Mouse (Mus musculus) ovary, adult 10 weeks (tissue): ENCODE data around the gene Manf. TPM values are rescaled to one million over a fixed set of nuclear protein-coding genes. Genes with fewer than 3 reads are reported as not detected.

Source experiments
- polyA plus RNA-seq: library from polyadenylated mRNA; stranded (reverse); fragments of 350-450 nt; fragmentation: Illumina TruSeq; extraction: RNeasy Lipid Tissue Mini Kit (QIAGEN cat#74804); gene quantifications from one replicate; pipeline ENCODE4 v1.2.3, GENCODE M21; 2014

Gene Manf
- 217 TPM for polyA plus RNA-seq

DNA sequence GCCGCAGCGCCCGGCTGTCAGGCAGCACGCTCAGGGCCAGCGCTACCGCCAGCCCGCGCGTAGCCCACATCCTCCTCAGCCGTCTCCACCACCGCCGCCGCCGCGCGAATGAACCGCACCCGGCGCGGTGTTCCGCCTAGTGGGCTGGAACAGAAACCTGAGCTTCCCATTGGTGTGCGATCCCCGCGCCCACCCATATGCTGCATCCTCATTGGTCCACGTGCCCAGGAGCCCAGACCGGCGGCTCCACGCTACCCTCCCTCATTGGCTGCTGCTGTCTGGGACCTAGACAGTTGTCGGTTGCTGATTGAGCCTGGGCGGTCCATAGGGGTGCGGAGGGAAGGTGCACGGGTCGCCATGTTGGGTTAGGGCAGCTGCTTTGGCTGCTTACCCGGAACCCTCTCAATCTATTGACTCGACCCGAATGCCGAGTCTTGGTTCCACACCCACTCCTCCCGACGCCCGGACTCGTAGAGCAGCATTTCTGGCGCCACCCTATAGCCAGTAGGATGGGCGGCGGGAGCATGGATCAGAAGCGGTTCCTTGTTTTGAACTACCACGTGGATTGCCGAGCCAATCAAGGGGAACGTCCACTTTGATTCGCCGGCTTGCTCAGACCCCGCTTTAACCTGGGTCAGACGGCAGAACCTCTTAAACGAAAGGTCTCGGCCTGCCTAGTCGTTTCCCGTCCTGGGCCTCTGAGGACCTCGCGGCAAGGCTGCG lies at the start of gene Manf:
Gene Manf (minus strand): TSS at position 151 of the 723 bp plus-strand sequence.

DNA sequence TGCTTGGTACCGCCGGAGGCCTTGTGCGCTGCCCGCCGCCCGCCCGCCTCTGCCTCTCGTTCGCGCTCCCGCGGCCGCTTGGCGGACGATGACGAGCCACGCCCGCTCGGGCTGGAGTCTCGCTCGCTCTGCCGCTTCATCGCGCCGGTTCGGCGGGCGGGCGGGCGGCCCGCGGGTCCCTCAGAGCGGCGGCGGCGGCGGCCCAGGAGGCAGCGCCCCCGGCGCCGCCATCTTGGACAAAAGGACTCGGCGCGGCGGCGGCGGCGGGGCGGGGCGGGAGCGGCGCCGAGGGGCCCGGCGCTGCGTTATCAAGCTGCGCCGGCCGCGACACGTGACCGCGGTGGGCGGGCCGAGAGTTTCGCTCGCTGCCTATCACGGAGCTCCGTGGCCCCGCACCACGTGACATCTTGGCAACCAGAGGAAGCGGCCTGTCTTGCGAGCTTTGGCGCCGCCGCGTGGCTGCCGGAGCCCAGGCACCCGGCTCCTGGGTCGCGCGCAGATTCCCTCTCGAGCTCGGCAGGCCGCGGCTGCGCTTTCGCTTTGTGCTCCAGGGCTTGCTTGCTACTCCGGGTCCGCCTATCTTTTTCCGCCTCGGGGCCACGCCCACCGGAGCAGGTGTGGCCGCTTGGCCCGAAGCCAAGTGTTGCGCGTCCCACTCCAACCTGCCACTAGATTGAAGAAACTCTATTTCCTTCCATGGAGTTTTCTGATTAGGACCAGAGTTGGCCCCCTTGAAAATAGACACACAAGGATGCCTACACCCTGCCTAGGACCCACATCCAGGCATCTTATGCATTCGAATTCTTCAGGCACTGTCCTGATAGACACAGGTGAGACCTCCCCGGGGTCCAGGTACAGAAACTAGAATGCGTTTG lies 4.7 kb downstream of the Manf start, which contains the start of gene Rbm15b:
Gene Rbm15b (minus strand): TSS at position 601 of the 875 bp plus-strand sequence.

DNA sequence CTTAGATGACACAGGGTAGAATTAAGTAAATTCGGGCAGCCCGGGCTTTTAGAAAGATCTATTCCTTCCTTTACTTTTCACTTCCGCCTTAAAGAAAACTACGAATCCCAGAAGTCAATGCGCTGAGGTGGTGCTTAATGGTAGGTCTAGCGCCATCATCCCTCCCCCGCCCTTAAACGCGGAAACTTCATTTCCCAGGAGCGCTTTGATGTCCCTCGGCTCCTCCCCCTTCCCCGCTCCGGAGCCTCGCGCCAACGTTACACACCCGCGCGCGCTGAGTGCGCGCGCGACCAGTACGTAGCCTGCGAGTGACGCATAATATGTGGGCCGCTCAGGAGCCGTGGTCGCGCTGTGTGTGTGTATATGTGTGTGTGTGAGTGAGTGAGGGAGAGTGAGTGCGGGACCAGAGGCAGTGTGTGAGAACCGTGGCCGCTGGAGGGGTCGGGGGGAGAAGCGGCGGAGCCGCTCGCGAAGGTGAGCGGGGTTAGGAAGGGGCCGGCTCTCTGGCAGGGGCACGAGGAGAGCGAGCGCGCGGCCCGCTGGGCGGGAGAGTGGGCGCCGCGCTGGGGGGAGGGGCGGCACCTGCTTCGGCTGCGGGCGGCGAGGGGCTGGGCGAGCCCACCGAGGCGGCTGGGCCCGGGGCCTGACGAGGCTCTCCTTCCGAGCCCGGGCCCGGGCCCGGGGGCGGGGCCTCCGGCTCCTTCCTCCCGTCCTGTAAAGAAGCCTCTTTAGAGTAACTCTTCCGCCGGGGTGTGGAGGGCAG lies 70.0 kb downstream of the Manf start, which contains the start of gene Dcaf1:
Gene Dcaf1 (plus strand): TSS at position 257 of the 763 bp plus-strand sequence.

DNA sequence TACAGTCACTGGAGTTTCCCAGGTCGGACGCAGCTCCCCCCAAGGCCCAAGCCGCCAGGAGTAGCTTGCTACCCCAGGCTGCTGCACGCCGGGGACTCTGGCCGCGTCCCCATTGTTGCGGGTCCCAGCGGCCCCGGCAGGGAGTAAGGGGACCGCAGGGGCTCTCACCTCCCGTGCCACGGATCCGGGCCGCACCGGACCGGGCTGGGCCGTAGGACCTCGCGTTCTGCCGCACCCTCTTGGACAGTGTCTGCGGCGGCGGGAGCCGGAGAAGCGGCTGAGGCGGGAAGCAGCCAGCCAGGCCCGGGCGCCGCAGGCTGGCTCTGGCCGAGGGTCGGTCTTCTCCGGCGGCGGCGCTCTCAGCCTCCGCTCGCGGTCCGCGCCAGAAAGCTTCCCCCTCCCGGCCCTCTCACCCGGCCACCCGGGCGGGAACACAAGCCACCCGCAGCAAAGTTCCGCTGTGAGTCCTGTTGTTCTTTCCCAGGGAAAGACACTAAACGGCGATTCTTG lies 102.9 kb downstream of the Manf start, which contains the start of gene Rad54l2:
Gene Rad54l2 (minus strand): TSS at position 383 of the 510 bp plus-strand sequence.

Other genes starting within 250 kb of the Manf start
- gene Grm2, start 235.9 kb downstream of the Manf start, polyA plus RNA-seq: not detected
- 3.9 TPM for gene Tex264, start 206.1 kb downstream of the Manf start, polyA plus RNA-seq
- 15.0 TPM for gene Rad54l2, start 102.8 kb downstream of the Manf start, polyA plus RNA-seq
- gene Dcaf1, start 70.1 kb downstream of the Manf start, polyA plus RNA-seq: 48.6 TPM
- gene Rbm15b, start 4.6 kb downstream of the Manf start, polyA plus RNA-seq: 24.1 TPM